Mouse (Mus musculus) testis, adult 2 months (tissue): ENCODE measurements around the gene Veph1.

ENCODE experiments used
- CTCF ChIP-seq: fragments of 200-500 bp; IDR thresholded peaks from 2 replicates; pipeline ENCODE4 v1.5.1; 2012; ENCODE audit warnings: low read depth, mild to moderate bottlenecking, inconsistent platforms, low read length, moderate library complexity; ENCODE audit not compliant: control insufficient read depth, insufficient read depth, insufficient replicate concordance
- POLR2A ChIP-seq: fragments of 200-500 bp; IDR thresholded peaks from 2 replicates; pipeline ENCODE4 v1.6.1; 2012; ENCODE audit warnings: low read depth, mild to moderate bottlenecking, inconsistent platforms, low read length, moderate library complexity; ENCODE audit not compliant: control insufficient read depth

DNA sequence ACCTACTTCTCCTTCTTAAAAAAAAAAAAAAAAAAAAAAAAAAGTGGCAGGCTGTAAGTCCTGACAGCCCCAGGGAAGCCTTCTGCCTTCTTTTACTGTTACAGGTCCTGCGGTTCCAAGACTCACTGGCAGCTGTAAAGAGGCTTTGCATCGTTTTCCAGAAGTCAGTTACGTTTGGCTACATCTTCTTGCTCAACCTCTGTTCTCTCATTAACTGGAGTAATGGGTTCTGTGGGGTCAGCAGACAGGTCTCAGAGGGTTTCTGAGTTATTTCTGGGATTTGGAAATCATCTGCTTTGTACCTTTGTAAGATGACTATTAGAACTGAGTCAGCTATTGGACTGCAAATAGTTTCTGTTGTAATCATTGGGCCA lies 215.3 kb downstream of the Veph1 start:
- TF ChIP-seq CTCF (no peak), POLR2A (no peak)
